Mouse (Mus musculus) heart, embryonic 12.5 days (tissue): ENCODE measurements around the gene Plpp1. TPM values are rescaled to one million over a fixed set of nuclear protein-coding genes. Genes with fewer than 3 reads are reported as not detected.

Experiments
- ATAC-seq: fragments of 200-750 bp; cut with Nextera tagmentation; 2 replicates; pipeline ENCODE4 v1.8.0; 2017; ENCODE audit warnings: moderate TSS enrichment, moderate library complexity; ENCODE audit not compliant: insufficient number of reproducible peaks, low FRiP score
- H3K27ac ChIP-seq: fragments of 300-500 bp; sonication (generic); 2 replicates; pipeline ENCODE4 v1.5.1; 2016; ENCODE audit warnings: mild to moderate bottlenecking, moderate library complexity; ENCODE audit not compliant: poor library complexity, severe bottlenecking
- H3K27me3 ChIP-seq: fragments of 300-500 bp; sonication (generic); replicated peaks from 2 replicates; pipeline ENCODE4 v1.6.1; 2016; ENCODE audit warnings: mild to moderate bottlenecking, moderate library complexity
- H3K36me3 ChIP-seq: fragments of 300-500 bp; sonication (generic); 2 replicates; pipeline ENCODE4 v1.6.1; 2016; ENCODE audit warnings: mild to moderate bottlenecking, moderate library complexity
- H3K4me1 ChIP-seq: fragments of 300-500 bp; sonication (generic); replicated peaks from 2 replicates; pipeline ENCODE4 v1.6.1; 2016; ENCODE audit warnings: mild to moderate bottlenecking
- H3K4me2 ChIP-seq: fragments of 300-500 bp; sonication (generic); 2 replicates; pipeline ENCODE4 v1.6.1; 2016; ENCODE audit warnings: mild to moderate bottlenecking, moderate library complexity
- H3K4me3 ChIP-seq: fragments of 300-500 bp; sonication (generic); 2 replicates; pipeline ENCODE4 v1.5.1; 2016; ENCODE audit warnings: mild to moderate bottlenecking
- H3K9ac ChIP-seq: fragments of 300-500 bp; sonication (generic); 2 replicates; pipeline ENCODE4 v1.6.1; 2016; ENCODE audit warnings: mild to moderate bottlenecking, moderate library complexity
- H3K9me3 ChIP-seq: fragments of 300-500 bp; sonication (generic); replicated peaks from 2 replicates; pipeline ENCODE4 v1.6.1; 2016; ENCODE audit warnings: mild to moderate bottlenecking, moderate library complexity
- WGBS: fragments of 180-500 bp; shearing (Covaris S2); methylation state at CpG from one replicate; pipeline ENCODE4 v1.1.7; 2016; 5-methylcytosine and 5-hydroxymethylcytosine counted together
- polyA plus RNA-seq: library from polyadenylated mRNA; unstranded; fragments of >200 nt; fragmentation: Nextera tagmentation; extraction: Ambion mirVana; gene quantifications from 2 replicates; pipeline ENCODE4 v1.2.1, GENCODE M21; 2016

The Plpp1 gene
- polyA plus RNA-seq, 1 experiment from 2014 or later, result 46.9 TPM

- ATAC-seq, result no peak
- 83% methylated on average over 6 of the region's 6 CpGs for WGBS
- H3K36me3 ChIP-seq, result peaks cover 15% of the 10 kb centered on the region
These were observed 38.1 kb downstream of the Plpp1 start for GRCm38 (mm10) chr13:112838562-112839232.

GRCm38 (mm10) chr13:112840241-112841087 lies 39.9 kb downstream of the Plpp1 start:
- 82% methylated on average over 16 of the region's 16 CpGs for WGBS

More at GRCm38 (mm10) chr13:112838562-112839232, 38.1 kb downstream of the Plpp1 start:
- H3K27me3 ChIP-seq, result no peaks in the 10 kb centered on the region
- H3K27ac ChIP-seq, result no peak overlapping the region
- peaks cover 7% of the 10 kb centered on the region for H3K9me3 ChIP-seq
- peaks cover 7% of the 10 kb centered on the region; the same call in 1 of the 2 replicates for H3K4me1 ChIP-seq
- H3K4me3 ChIP-seq, result no peak overlapping the region
- no peak overlapping the region for H3K4me2 ChIP-seq
- no peak overlapping the region for H3K9ac ChIP-seq

GRCm38 (mm10) chr13:112845931-112846330 lies 45.3 kb downstream of the Plpp1 start:
- Histone ChIP-seq H3K9me3 (peaks cover 7% of the 10 kb centered on the region), H3K4me2 (no peak overlapping the region), H3K4me1 (no peaks in the 10 kb centered on the region), H3K9ac (no peak overlapping the region), H3K36me3 (peaks cover 40% of the 10 kb centered on the region), H3K27ac (no peak overlapping the region), H3K4me3 (no peak overlapping the region), H3K27me3 (no peaks in the 10 kb centered on the region)
- ATAC-seq, result no peak
- 92% methylated on average over 3 of the region's 3 CpGs for WGBS

More at GRCm38 (mm10) chr13:112840241-112841087, 39.9 kb downstream of the Plpp1 start:
- no peaks in the 10 kb centered on the region for H3K27me3 ChIP-seq
- peaks cover 28% of the 10 kb centered on the region for H3K36me3 ChIP-seq
- peaks cover 7% of the 10 kb centered on the region for H3K9me3 ChIP-seq
- no peak for ATAC-seq
- no peaks in the 10 kb centered on the region for H3K4me1 ChIP-seq
- no peak overlapping the region for H3K4me2 ChIP-seq
- no peak overlapping the region for H3K27ac ChIP-seq
- H3K9ac ChIP-seq, result no peak overlapping the region
- no peak overlapping the region for H3K4me3 ChIP-seq

- no peak overlapping the region for H3K4me2 ChIP-seq
- no peak for ATAC-seq
- H3K9me3 ChIP-seq, result no peaks in the 10 kb centered on the region
- WGBS, result 80% methylated on average over 17 of the region's 17 CpGs
- H3K36me3 ChIP-seq, result peaks cover 15% of the 10 kb centered on the region
- H3K4me3 ChIP-seq, result no peak overlapping the region
- H3K27me3 ChIP-seq, result no peaks in the 10 kb centered on the region
- H3K4me1 ChIP-seq, result no peaks in the 10 kb centered on the region
- no peak overlapping the region for H3K27ac ChIP-seq
- no peak overlapping the region for H3K9ac ChIP-seq
These were observed 53.2 kb downstream of the Plpp1 start for GRCm38 (mm10) chr13:112853710-112854316.

- H3K4me1 ChIP-seq, result no peaks in the 10 kb centered on the region
- WGBS, result 79% methylated on average over 6 of the region's 6 CpGs
These were observed 53.8 kb downstream of the Plpp1 start for GRCm38 (mm10) chr13:112854402-112854801.

GRCm38 (mm10) chr13:112857921-112858320 lies 57.3 kb downstream of the Plpp1 start:
- Histone ChIP-seq H3K36me3 (peaks cover 40% of the 10 kb centered on the region), H3K9ac (no peak overlapping the region), H3K4me2 (no peak overlapping the region), H3K27me3 (no peaks in the 10 kb centered on the region), H3K4me1 (peaks cover 12% of the 10 kb centered on the region), H3K4me3 (no peak overlapping the region), H3K9me3 (no peaks in the 10 kb centered on the region; the same call in 1 of the 2 replicates), H3K27ac (no peak overlapping the region)
- no peak for ATAC-seq
- 81% methylated on average over 7 of the region's 7 CpGs for WGBS

More at GRCm38 (mm10) chr13:112854402-112854801, 53.8 kb downstream of the Plpp1 start:
- no peak overlapping the region for H3K9ac ChIP-seq
- H3K4me3 ChIP-seq, result no peak overlapping the region
- no peak for ATAC-seq
- no peaks in the 10 kb centered on the region for H3K27me3 ChIP-seq
- no peaks in the 10 kb centered on the region for H3K9me3 ChIP-seq
- no peak overlapping the region for H3K4me2 ChIP-seq
- peaks cover 20% of the 10 kb centered on the region for H3K36me3 ChIP-seq
- no peak overlapping the region for H3K27ac ChIP-seq

- H3K9ac ChIP-seq, result no peak overlapping the region
- no peaks in the 10 kb centered on the region; the same call in 1 of the 2 replicates for H3K9me3 ChIP-seq
- H3K4me3 ChIP-seq, result no peak overlapping the region
- WGBS, result 85% methylated on average over 21 of the region's 21 CpGs
- H3K36me3 ChIP-seq, result peaks cover 51% of the 10 kb centered on the region
- no peak overlapping the region for H3K27ac ChIP-seq
- ATAC-seq, result no peak
- H3K27me3 ChIP-seq, result no peaks in the 10 kb centered on the region
- H3K4me2 ChIP-seq, result no peak overlapping the region
- peaks cover 14% of the 10 kb centered on the region for H3K4me1 ChIP-seq
These were observed 59.1 kb downstream of the Plpp1 start for GRCm38 (mm10) chr13:112859574-112860134.

- Histone ChIP-seq H3K27ac (no peak overlapping the region), H3K36me3 (peaks cover 58% of the 10 kb centered on the region), H3K4me2 (no peak overlapping the region), H3K4me3 (no peak overlapping the region), H3K9ac (no peak overlapping the region), H3K4me1 (peaks cover 14% of the 10 kb centered on the region), H3K9me3 (no peaks in the 10 kb centered on the region; the same call in 1 of the 2 replicates), H3K27me3 (no peaks in the 10 kb centered on the region)
- no peak for ATAC-seq
- WGBS, result 82% methylated on average over 2 of the region's 2 CpGs
These were observed 59.8 kb downstream of the Plpp1 start for GRCm38 (mm10) chr13:112860370-112860769.

GRCm38 (mm10) chr13:112860911-112861310 lies 60.3 kb downstream of the Plpp1 start:
- Histone ChIP-seq H3K27me3 (no peaks in the 10 kb centered on the region), H3K27ac (no peak overlapping the region), H3K4me2 (no peak overlapping the region), H3K9me3 (no peaks in the 10 kb centered on the region; the same call in 1 of the 2 replicates), H3K9ac (no peak overlapping the region), H3K4me3 (no peak overlapping the region), H3K4me1 (peaks cover 14% of the 10 kb centered on the region), H3K36me3 (peaks cover 64% of the 10 kb centered on the region)
- ATAC-seq, result no peak
- WGBS, result 89% methylated on average over 9 of the region's 9 CpGs

- peaks cover 14% of the 10 kb centered on the region for H3K4me1 ChIP-seq
- no peaks in the 10 kb centered on the region; the same call in 1 of the 2 replicates for H3K9me3 ChIP-seq
- H3K27me3 ChIP-seq, result no peaks in the 10 kb centered on the region
- H3K9ac ChIP-seq, result no peak overlapping the region
- H3K4me2 ChIP-seq, result 0 out of 2 replicates have a peak overlapping the region, but pooled peaks have one; percentile 21
- 23% methylated on average over 5 of the region's 5 CpGs for WGBS
- 0 out of 2 replicates have a peak, but pooled peaks have one; percentile 36 for ATAC-seq
- no peak overlapping the region for H3K4me3 ChIP-seq
- peak overlapping the region; percentile 55 for H3K27ac ChIP-seq
- peaks cover 69% of the 10 kb centered on the region for H3K36me3 ChIP-seq
These were observed 61.3 kb downstream of the Plpp1 start for GRCm38 (mm10) chr13:112861825-112862306.
